Mouse (Mus musculus): Measurements from ENCODE around the gene Ces3b.

DNA sequence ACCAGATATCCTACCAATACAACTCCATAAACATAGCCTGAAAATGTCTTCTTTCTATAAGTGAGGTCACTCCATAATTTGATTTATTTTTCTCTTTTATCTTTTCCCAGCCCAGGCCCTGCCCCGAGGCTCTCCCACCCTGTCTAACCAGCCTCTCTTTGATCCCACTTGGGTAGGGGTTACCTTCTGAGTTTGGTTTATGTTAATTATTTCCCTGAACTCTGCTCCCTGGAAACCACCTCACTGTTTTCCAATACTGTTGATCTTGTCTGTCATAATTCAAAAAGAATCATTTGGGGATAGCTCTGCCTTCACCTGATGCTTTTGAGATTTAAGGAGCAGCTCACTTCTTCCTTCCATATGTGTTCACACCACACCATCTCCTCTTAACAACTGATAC, 40.0 kb upstream of the Ces3b start:
- no peak for TF ChIP-seq CTCF (IDR thresholded peaks at IDR 0.05; ENCODE audit: extremely low read depth, insufficient read length, insufficient replicate concordance, low read depth, low read length)
- TF ChIP-seq POLR2A (IDR thresholded peaks at IDR 0.05; ENCODE audit: low read depth, low read length) = no peak

Data from small intestine, adult 2 months (tissue).